Mouse (Mus musculus): ENCODE data around the gene Ache.

- TF ChIP-seq CTCF (conservative IDR thresholded peaks at IDR 0.05; ENCODE audit: low read length) (no peak), POU5F1 (IDR thresholded peaks at IDR 0.05; ENCODE audit: borderline replicate concordance, low read length) (no peak), NANOG (IDR thresholded peaks at IDR 0.05; ENCODE audit: borderline replicate concordance, low read length) (no peak)
Observed at GRCm38 (mm10) chr5:137295296-137295695, 8.0 kb downstream of the Ache start.

Measured in E14TG2a.4 (cell line).